Mouse (Mus musculus) lung, adult 2 months (tissue): ENCODE data around the gene Borcs5.

Source experiments
- CTCF ChIP-seq: fragments of 200-500 bp; IDR thresholded peaks from 2 replicates; pipeline ENCODE4 v1.5.1; 2011; ENCODE audit warnings: mild to moderate bottlenecking, low read length, control low read depth; ENCODE audit not compliant: insufficient read depth
- POLR2A ChIP-seq: fragments of 200-500 bp; IDR thresholded peaks from 2 replicates; pipeline ENCODE4 v1.6.1; 2011; ENCODE audit warnings: low read depth, mild to moderate bottlenecking, control low read depth, low read length, borderline replicate concordance; ENCODE audit errors: extremely low read depth

GRCm38 (mm10) chr6:134591614-134592013 lies 47.7 kb upstream of the Borcs5 start:
- TF ChIP-seq CTCF (no peak), POLR2A (no peak)
